Mouse (Mus musculus) left cerebral cortex, adult 8-10 months (tissue): ENCODE results near the gene Zfp740. TPM values are rescaled to one million over a fixed set of nuclear protein-coding genes. Genes with fewer than 3 reads are reported as not detected.

ENCODE experiments used
- DNase-seq, 2 experiments: peaks; one replicate each; pipeline ENCODE4 v3.0.0; 2022; ENCODE audit warnings: low spot score in 2 of 2
- total RNA-seq, 4 experiments: library from RNA; stranded (reverse); gene quantifications; 2 replicates each; pipeline ENCODE4 v1.2.4; 2022

Zfp740 gene
- total RNA-seq, 4 experiments from 2014 or later = 72.4 to 79.4 (median 73.1) TPM

DNA sequence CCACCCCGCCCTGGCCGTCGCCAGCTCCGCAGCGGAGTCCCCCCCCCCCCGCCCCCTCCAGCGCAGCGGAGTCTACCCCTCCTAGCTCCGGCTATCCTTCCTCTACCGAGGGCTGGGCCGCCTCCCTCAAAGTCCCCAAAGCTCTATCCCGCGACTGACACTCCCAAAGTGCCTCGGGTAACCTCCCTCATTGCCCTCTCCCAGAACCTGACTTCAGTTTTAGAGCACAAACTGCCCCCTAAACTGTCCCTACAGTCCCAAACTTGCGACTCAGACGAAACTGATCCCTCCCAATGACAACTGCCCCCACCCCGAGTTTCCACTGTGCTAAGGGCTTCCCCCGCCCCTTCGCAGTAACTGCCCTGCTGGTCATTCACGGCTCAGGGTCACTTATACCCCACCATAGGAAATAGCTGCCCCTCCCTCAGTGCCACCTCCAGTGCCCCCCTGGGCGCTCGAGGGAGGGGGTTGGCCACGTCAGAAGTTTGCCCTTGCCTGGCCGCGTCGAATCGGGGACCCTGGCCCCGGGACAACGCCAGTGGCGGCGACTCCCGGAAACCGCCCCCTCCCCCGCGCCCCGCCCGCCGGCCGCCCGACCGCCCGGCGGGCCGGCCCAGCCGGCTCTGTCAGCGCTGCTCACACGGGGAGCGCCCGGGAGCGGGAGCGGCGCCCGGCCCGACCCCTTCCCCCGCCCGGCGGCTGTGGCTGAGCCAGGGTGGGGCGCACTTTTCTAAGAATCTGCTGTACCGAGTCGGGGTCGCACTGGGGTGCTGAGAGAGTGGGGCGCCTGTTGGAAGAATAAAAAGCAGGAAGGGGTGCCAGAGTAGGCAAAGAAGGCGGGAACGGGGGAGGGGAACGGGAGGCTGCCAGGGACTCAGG lies 44.4 kb downstream of the Zfp740 start:
- no peak for DNase-seq

GRCm38 (mm10) chr15:102248131-102248811 lies 45.2 kb downstream of the Zfp740 start:
- no peak for DNase-seq

DNA sequence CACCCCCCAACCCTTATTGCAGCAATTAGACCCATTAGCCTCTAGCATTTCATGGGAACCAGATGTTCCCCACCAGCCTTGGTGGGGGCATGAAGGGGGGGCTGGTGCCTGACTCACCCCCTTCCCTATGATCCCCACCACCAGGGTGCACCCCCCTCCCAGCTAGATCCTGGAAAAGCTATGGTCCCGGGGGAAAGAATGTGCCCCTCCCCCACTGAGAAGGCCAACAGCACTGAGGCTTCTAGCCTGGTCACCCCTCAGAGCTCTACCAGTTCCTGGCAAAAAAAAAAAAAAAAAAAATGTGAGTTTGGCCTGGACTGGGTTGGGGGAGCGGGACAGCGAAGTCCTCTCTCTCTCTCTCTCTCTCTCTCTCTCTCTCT lies 45.8 kb downstream of the Zfp740 start:
- no peak for DNase-seq

GRCm38 (mm10) chr15:102249251-102249691 lies 46.2 kb downstream of the Zfp740 start:
- no peak for DNase-seq

GRCm38 (mm10) chr15:102249967-102250366 lies 46.9 kb downstream of the Zfp740 start:
- DNase-seq = no peak

GRCm38 (mm10) chr15:102250521-102250920 lies 47.5 kb downstream of the Zfp740 start:
- DNase-seq = no peak

GRCm38 (mm10) chr15:102255547-102256255 lies 52.7 kb downstream of the Zfp740 start:
- no peak for DNase-seq

DNA sequence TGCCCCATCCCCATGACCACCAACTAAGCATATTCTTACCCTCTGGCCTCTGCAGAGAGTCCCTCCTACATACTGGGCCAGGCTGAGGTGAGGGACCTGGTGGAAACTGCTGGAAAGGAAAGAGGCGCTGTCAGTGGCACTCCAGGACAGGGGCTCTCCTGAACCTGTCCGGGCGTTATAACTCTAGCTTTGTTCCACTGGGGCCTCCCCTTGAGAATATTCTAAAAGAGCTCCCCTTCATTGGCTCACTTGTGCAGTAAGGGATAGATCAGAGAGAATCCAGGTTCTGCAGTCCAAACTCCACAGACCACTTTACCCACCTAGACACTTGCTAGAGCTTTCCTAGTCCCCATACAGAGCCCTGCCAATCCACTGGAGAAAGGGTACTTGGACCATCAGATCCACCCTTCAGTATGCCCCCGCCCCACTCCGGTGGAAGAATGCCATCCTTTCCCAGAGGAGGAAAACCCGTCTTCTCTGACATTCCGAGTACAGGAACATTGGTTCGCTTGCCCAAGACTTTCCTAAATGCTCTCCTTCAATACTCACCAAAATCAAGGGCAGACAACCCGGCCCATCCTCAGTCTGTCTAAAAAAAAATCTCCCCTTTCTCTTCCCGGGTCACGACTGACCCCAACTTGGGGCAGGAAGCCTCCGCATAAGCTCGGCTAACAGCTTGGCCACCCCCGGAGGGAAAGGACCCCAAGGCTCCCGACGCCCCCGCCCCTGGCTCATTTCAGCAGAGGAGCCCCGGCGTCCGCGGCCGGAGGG lies 53.6 kb downstream of the Zfp740 start:
- no peak for DNase-seq

- no peak for DNase-seq
These were observed 54.4 kb downstream of the Zfp740 start, which contains the start of gene Rarg for GRCm38 (mm10) chr15:102257202-102258075. Gene Rarg, minus strand, starts transcription at chr15:102257517.

GRCm38 (mm10) chr15:102258076-102258470 lies 55.0 kb downstream of the Zfp740 start:
- DNase-seq = no peak

GRCm38 (mm10) chr15:102258581-102259253 lies 55.7 kb downstream of the Zfp740 start:
- no peak for DNase-seq

DNA sequence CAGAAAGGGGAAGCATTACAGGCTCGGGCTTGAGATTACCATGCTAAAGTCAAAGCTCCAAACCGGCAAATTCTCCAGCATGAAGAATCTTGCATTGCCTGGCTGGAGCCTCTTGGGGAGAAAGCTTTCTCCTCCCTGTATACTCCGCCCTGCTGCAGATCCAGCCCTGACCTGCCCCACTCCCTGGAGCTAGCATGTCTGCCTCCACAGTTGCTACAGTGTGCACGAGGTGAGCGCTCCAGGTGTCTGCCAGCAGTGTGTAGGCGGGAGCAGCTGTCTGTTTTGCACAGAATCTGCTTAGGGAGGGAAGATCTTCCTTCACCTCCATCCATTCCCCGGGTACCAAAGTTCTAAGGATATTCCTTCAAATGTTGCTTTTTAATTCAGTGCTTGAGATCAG lies 59.5 kb downstream of the Zfp740 start:
- DNase-seq = peak in 1 of 2 experiments; percentile 77

GRCm38 (mm10) chr15:102263037-102263436 lies 60.0 kb downstream of the Zfp740 start:
- no peak for DNase-seq

Other genes with a start within 250 kb of the Zfp740 start
- not detected for gene Krt78, start 249.0 kb upstream of the Zfp740 start, total RNA-seq
- gene Krt8, start 198.8 kb upstream of the Zfp740 start, total RNA-seq = under 1 TPM; 0.17 to 0.95 (median 0.23) TPM
- gene Krt18, start 175.1 kb upstream of the Zfp740 start, total RNA-seq = 1 to 10 TPM in 2 of 4 experiments, under 1 TPM in 2; 0.26 to 2.5 (median 1.3) TPM
- 100 to 1,000 TPM; 191 to 203 (median 200) TPM for gene Eif4b, start 129.5 kb upstream of the Zfp740 start, total RNA-seq
- 10 to 100 TPM; 23.3 to 29.5 (median 24.3) TPM for gene Tns2, start 102.8 kb upstream of the Zfp740 start, total RNA-seq
- 100 to 1,000 TPM; 147 to 167 (median 161) TPM for gene Spryd3, start 67.0 kb upstream of the Zfp740 start, total RNA-seq
- 10 to 100 TPM; 42.4 to 49.5 (median 45.5) TPM for gene Igfbp6, start 58.9 kb upstream of the Zfp740 start, total RNA-seq
- gene Soat2, start 52.7 kb upstream of the Zfp740 start, total RNA-seq = under 1 TPM in 2 of 4 experiments, not detected in 2; 0.26 to 0.27 TPM
- 10 to 100 TPM; 24.6 to 38.7 (median 31.1) TPM for gene Csad, start 1.5 kb downstream of the Zfp740 start, total RNA-seq
- 1 to 10 TPM in 2 of 4 experiments, under 1 TPM in 2; 0.23 to 2.9 (median 1.7) TPM for gene Itgb7, start 28.7 kb downstream of the Zfp740 start, total RNA-seq
- 10 to 100 TPM; 13.5 to 16.8 (median 16.3) TPM for gene Rarg, start 54.3 kb downstream of the Zfp740 start, total RNA-seq
- not detected for gene Gm9918, start 67.3 kb downstream of the Zfp740 start, total RNA-seq
- gene Mfsd5, start 76.2 kb downstream of the Zfp740 start, total RNA-seq = 10 to 100 TPM; 38.3 to 48.5 (median 42.1) TPM
- 1 to 10 TPM in 3 of 4 experiments, under 1 TPM in 1; 0.91 to 1.5 (median 1.2) TPM for gene Espl1, start 93.0 kb downstream of the Zfp740 start, total RNA-seq
- 100 to 1,000 TPM; 457 to 497 (median 483) TPM for gene Pfdn5, start 122.9 kb downstream of the Zfp740 start, total RNA-seq
- gene Myg1, start 128.5 kb downstream of the Zfp740 start, total RNA-seq = 10 to 100 TPM; 59.3 to 63.4 (median 61.9) TPM
- gene Aaas, start 147.5 kb downstream of the Zfp740 start, total RNA-seq = 10 to 100 TPM; 20.1 to 25.3 (median 22.2) TPM
- gene Sp7, start 163.9 kb downstream of the Zfp740 start, total RNA-seq = 1 to 10 TPM in 2 of 4 experiments, under 1 TPM in 2; 0.82 to 1.6 (median 1.0) TPM
- 10 to 100 TPM; 30.3 to 44.7 (median 38.7) TPM for gene Sp1, start 202.9 kb downstream of the Zfp740 start, total RNA-seq
- 1 to 10 TPM in 1 of 4 experiments, under 1 TPM in 3; 0.73 to 2.0 (median 0.92) TPM for gene Amhr2, start 242.1 kb downstream of the Zfp740 start, total RNA-seq